Mouse (Mus musculus) olfactory bulb, adult 2 months (tissue): ENCODE results near the gene Lpin2. TPM values are rescaled to one million over a fixed set of nuclear protein-coding genes. Genes with fewer than 3 reads are reported as not detected.

Experiments used
- H3K27ac ChIP-seq: fragments of 200-500 bp; 2 replicates; pipeline ENCODE4 v1.5.1; 2012; ENCODE audit warnings: low read depth, low read length; ENCODE audit not compliant: insufficient read depth
- H3K4me1 ChIP-seq: fragments of 200-500 bp; 2 replicates; pipeline ENCODE4 v1.6.1; 2012; ENCODE audit warnings: low read length; ENCODE audit not compliant: control insufficient read depth, insufficient read depth
- H3K4me3 ChIP-seq: fragments of 200-500 bp; 2 replicates; pipeline ENCODE4 v1.5.1; 2012; ENCODE audit warnings: mild to moderate bottlenecking, low read depth, low read length, moderate library complexity; ENCODE audit not compliant: insufficient read depth
- CTCF ChIP-seq: fragments of 200-500 bp; IDR thresholded peaks from 2 replicates; pipeline ENCODE4 v1.5.1; 2012; ENCODE audit warnings: low read depth, mild to moderate bottlenecking, low read length, moderate library complexity; ENCODE audit not compliant: insufficient read depth
- POLR2A ChIP-seq: fragments of 200-500 bp; IDR thresholded peaks from 2 replicates; pipeline ENCODE4 v1.6.1; 2012; ENCODE audit warnings: mild to moderate bottlenecking, low read depth, low read length, moderate library complexity; ENCODE audit not compliant: insufficient read depth
- WGBS: fragments of 180-500 bp; shearing (Covaris S2); methylation state at CpG from one replicate; pipeline ENCODE4 v1.1.7; 2018; 5-methylcytosine and 5-hydroxymethylcytosine counted together
- polyA plus RNA-seq: library from polyadenylated mRNA; stranded (reverse); fragments of >200 nt; gene quantifications from 2 replicates; pipeline ENCODE4 v1.2.4, GENCODE M21; 2012; ENCODE audit warnings: low replicate concordance; ENCODE audit not compliant: missing spikeins, insufficient read depth, insufficient read length

The Lpin2 gene
- polyA plus RNA-seq, 1 experiment: not detected

GRCm38 (mm10) chr17:71182871-71183656, 704 bp downstream of the Lpin2 start:
- H3K4me3 ChIP-seq: peak overlapping the region; percentile 94
- peak; percentile 82 for TF ChIP-seq POLR2A
- no peak for TF ChIP-seq CTCF
- peaks cover 5% of the 10 kb centered on the region; the same call in 1 of the 2 replicates for H3K4me1 ChIP-seq
- under 1% methylated on average over 69 of the region's 71 CpGs for WGBS
- peak overlapping the region; percentile 76 for H3K27ac ChIP-seq

- no peak for TF ChIP-seq CTCF
- TF ChIP-seq POLR2A: no peak
- Histone ChIP-seq H3K4me3 (peak overlapping the region; percentile 94), H3K4me1 (peaks cover 5% of the 10 kb centered on the region; the same call in 1 of the 2 replicates), H3K27ac (peak overlapping the region; percentile 76)
- WGBS: under 1% methylated on average over 76 of the region's 79 CpGs
These were observed 1.4 kb downstream of the Lpin2 start for GRCm38 (mm10) chr17:71183657-71184261.

- Histone ChIP-seq H3K27ac (peak overlapping the region; percentile 76; the same call in 1 of the 2 replicates), H3K4me1 (peaks cover 5% of the 10 kb centered on the region; the same call in 1 of the 2 replicates), H3K4me3 (peak overlapping the region; percentile 94)
- 2% methylated on average over 22 of the region's 22 CpGs for WGBS
- TF ChIP-seq POLR2A: no peak
- TF ChIP-seq CTCF: no peak
These were observed 2.2 kb downstream of the Lpin2 start for GRCm38 (mm10) chr17:71184356-71185111.

GRCm38 (mm10) chr17:71185368-71185767, 3.0 kb downstream of the Lpin2 start:
- no peak overlapping the region for H3K4me3 ChIP-seq
- TF ChIP-seq CTCF (no peak), POLR2A (no peak)
- 0 out of 2 replicates have a peak overlapping the region, but pooled peaks have one; percentile 31 for H3K27ac ChIP-seq
- WGBS: 21% methylated on average over 1 of the region's 1 CpGs
- peaks cover 5% of the 10 kb centered on the region; the same call in 1 of the 2 replicates for H3K4me1 ChIP-seq

GRCm38 (mm10) chr17:71190589-71190988, 8.2 kb downstream of the Lpin2 start:
- Histone ChIP-seq H3K27ac (no peak overlapping the region), H3K4me3 (no peak overlapping the region), H3K4me1 (peaks cover 2% of the 10 kb centered on the region; the same call in 1 of the 2 replicates)
- 87% methylated on average over 7 of the region's 7 CpGs for WGBS
- TF ChIP-seq CTCF (no peak), POLR2A (no peak)

- H3K4me1 ChIP-seq: peaks cover 2% of the 10 kb centered on the region; the same call in 1 of the 2 replicates
- TF ChIP-seq CTCF (no peak), POLR2A (no peak)
- H3K27ac ChIP-seq: no peak overlapping the region
- H3K4me3 ChIP-seq: no peak overlapping the region
- 96% methylated on average over 2 of the region's 2 CpGs for WGBS
These were observed 8.7 kb downstream of the Lpin2 start for GRCm38 (mm10) chr17:71191063-71191462.

- H3K4me1 ChIP-seq: peaks cover 6% of the 10 kb centered on the region; the same call in 1 of the 2 replicates
- H3K27ac ChIP-seq: no peak overlapping the region
- TF ChIP-seq CTCF: no peak
- no peak for TF ChIP-seq POLR2A
- H3K4me3 ChIP-seq: no peak overlapping the region
- WGBS: 87% methylated on average over 8 of the region's 8 CpGs
These were observed 9.5 kb downstream of the Lpin2 start for GRCm38 (mm10) chr17:71191651-71192419.

- 91% methylated on average over 1 of the region's 1 CpGs for WGBS
- Histone ChIP-seq H3K4me1 (peaks cover 6% of the 10 kb centered on the region; the same call in 1 of the 2 replicates), H3K4me3 (no peak overlapping the region), H3K27ac (no peak overlapping the region)
- no peak for TF ChIP-seq CTCF
- TF ChIP-seq POLR2A: no peak
These were observed 10.7 kb downstream of the Lpin2 start for GRCm38 (mm10) chr17:71193019-71193418.
